Mouse (Mus musculus) brain, embryonic 14.5 days (tissue): ENCODE measurements around the gene Smagp.

Source experiments
- CTCF ChIP-seq: fragments of 200-500 bp; IDR thresholded peaks from 2 replicates; pipeline ENCODE4 v1.5.1; 2012; ENCODE audit warnings: inconsistent platforms, mild to moderate bottlenecking, moderate library complexity, borderline replicate concordance; ENCODE audit not compliant: insufficient read depth, insufficient read length; ENCODE audit errors: extremely low read depth
- POLR2A ChIP-seq: fragments of 200-500 bp; IDR thresholded peaks from 2 replicates; pipeline ENCODE4 v1.6.1; 2012; ENCODE audit warnings: mild to moderate bottlenecking, inconsistent platforms, borderline replicate concordance; ENCODE audit not compliant: poor library complexity, insufficient read depth, insufficient read length, severe bottlenecking; ENCODE audit errors: extremely low read depth

DNA sequence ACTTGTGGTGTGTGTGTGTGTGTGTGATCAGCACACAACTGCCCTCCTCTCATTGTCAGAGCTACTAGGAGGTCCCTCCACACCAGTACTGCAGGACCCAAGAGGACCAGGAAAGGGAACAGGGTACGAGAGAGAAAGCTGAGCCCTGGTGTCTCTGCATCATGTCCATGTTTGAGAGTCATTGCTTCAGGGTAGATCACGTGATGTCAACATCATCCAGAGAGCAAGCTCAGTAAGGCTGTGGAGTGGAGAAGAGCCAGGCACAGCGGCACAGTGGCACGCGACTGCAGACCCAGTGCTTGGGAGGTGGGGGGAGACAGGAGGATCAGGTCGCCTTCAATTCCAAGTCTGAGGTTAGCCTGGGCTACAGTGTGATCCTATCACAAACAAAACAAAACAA lies 60.3 kb downstream of the Smagp start:
- TF ChIP-seq POLR2A (no peak), CTCF (no peak)
